Mouse (Mus musculus): ENCODE measurements around the gene Apc2. TPM values are rescaled to one million over a fixed set of nuclear protein-coding genes. Genes with fewer than 3 reads are reported as not detected.

Gene Apc2
- polyA plus RNA-seq, 1 experiment from 2014 or later: 1.5 TPM

DNA sequence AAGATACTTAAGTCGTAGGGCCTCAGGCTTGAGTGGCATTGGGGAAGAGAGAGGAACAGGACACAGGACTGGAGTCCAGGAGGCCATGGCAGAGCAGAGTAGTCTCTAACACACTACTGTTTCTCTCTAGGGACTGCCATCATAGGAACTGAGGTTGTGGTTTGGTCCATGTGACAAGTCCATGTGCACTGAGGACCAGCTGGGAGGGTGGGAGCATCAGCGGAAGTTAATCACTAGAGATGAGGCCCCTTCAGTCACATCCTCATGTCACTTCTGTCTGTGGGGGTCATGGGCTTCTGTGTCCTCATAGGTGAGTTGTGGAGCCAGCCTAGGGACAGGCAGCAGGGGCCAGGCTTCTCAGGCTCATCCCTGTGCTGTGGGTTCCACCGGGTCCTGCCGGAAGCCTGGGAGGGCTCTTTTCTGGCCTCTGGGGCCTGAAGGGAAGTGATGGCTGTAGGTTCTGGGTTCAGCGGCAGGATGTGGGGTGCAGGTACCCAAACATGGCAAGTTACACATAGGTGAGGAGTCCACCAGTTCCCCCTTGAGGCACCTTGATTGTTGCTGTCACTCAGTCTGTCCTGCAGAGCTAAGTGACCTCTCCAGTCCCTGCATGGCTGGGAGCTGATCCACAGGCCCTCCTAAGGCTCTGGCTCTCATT lies 24.5 kb upstream of the Apc2 start:
- no peak overlapping the region for H3K4me3 ChIP-seq (ENCODE audit: low read length)
- peaks cover 16% of the 10 kb centered on the region; the same call in 1 of the 2 replicates for H3K36me3 ChIP-seq (ENCODE audit: control insufficient read depth, insufficient read depth)
- ATAC-seq (replicated peaks; ENCODE audit: extremely low read depth, insufficient read depth, low FRiP score): no peak
- H3K27me3 ChIP-seq (ENCODE audit: control insufficient read depth, insufficient read depth, low read length): no peaks in the 10 kb centered on the region
- H3K4me2 ChIP-seq (ENCODE audit: low read depth, low read length): no peak overlapping the region
- peak overlapping the region; percentile 52; the same call in 1 of the 2 replicates for H3K27ac ChIP-seq (ENCODE audit: low read length)
- 77% methylated on average over 5 of the region's 5 CpGs for WGBS
- H3K9me3 ChIP-seq (replicated peaks; ENCODE audit: control insufficient read depth, low read length): no peaks in the 10 kb centered on the region
- H3K4me1 ChIP-seq (ENCODE audit: control insufficient read depth, insufficient read depth, low read length): peaks cover 50% of the 10 kb centered on the region
- peak overlapping the region; percentile 31; the same call in 1 of the 2 replicates for H3K9ac ChIP-seq (ENCODE audit: low read length)

DNA sequence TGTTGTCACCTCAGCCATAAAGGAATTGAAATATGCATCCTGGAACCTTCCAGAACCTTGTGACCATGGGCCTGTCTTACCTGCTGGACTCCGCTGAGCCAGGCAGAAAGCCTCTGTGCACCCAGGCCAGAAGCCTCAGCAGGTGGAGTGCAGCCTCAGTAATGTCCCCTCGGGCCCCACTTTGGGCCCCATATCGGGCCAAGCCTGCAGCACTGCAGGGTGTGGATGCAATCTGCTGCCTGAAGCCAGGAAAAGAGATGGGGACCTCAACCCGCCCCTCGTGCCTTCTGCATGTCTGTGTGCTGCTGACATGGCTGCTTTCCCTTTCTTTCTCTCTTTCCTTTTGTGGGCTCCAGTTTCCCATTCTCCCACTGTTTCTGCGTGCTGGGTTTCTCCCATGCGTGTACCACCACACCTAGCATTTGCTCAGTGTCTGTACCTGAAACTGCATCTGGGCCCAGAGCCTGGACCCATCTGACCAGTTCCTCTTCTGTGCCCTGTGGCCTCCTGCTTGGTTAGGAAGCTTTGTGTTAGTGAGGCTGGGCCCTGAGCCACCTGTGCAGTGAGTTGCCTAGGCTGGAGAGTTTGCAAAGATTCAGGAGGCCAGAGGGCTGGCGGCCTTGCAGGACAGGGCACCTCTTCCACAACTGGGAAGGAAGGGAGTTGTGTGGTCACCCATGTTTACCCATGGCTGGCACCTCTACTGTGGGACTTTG lies 23.7 kb upstream of the Apc2 start:
- no peak overlapping the region for H3K4me3 ChIP-seq (ENCODE audit: low read length)
- peaks cover 43% of the 10 kb centered on the region for H3K4me1 ChIP-seq (ENCODE audit: control insufficient read depth, insufficient read depth, low read length)
- no peak overlapping the region for H3K9ac ChIP-seq (ENCODE audit: low read length)
- H3K27ac ChIP-seq (ENCODE audit: low read length): no peak overlapping the region
- 87% methylated on average over 8 of the region's 8 CpGs for WGBS
- no peaks in the 10 kb centered on the region for H3K27me3 ChIP-seq (ENCODE audit: control insufficient read depth, insufficient read depth, low read length)
- H3K9me3 ChIP-seq (replicated peaks; ENCODE audit: control insufficient read depth, low read length): no peaks in the 10 kb centered on the region
- peaks cover 20% of the 10 kb centered on the region; the same call in 1 of the 2 replicates for H3K36me3 ChIP-seq (ENCODE audit: control insufficient read depth, insufficient read depth)
- ATAC-seq (replicated peaks; ENCODE audit: extremely low read depth, insufficient read depth, low FRiP score): no peak
- H3K4me2 ChIP-seq (ENCODE audit: low read depth, low read length): no peak overlapping the region

DNA sequence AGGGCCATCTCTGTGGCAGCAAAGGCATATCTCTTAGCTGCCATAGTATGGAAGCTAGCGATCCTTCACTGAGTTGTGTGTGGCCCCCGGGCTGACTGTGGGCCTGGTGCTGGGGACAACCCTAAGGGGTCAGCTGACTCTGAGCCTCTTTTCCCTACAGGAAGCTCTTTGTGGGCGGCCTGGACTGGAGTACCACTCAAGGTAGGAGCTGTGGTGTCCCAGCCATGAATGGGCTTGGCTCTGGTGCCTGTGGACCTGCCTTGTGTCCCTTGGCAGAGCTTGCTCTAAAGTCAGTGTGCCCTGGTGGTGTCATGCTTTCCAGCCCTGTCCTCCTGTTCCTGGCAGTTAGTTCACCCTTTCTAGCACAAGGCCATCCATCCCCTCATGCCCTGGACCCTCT lies 21.9 kb upstream of the Apc2 start:
- ATAC-seq (replicated peaks; ENCODE audit: extremely low read depth, insufficient read depth, low FRiP score): no peak
- Histone ChIP-seq H3K27me3 (ENCODE audit: control insufficient read depth, insufficient read depth, low read length) (no peaks in the 10 kb centered on the region), H3K4me2 (ENCODE audit: low read depth, low read length) (no peak overlapping the region), H3K4me1 (ENCODE audit: control insufficient read depth, insufficient read depth, low read length) (peaks cover 29% of the 10 kb centered on the region), H3K27ac (ENCODE audit: low read length) (no peak overlapping the region), H3K36me3 (ENCODE audit: control insufficient read depth, insufficient read depth) (peaks cover 38% of the 10 kb centered on the region), H3K9ac (ENCODE audit: low read length) (no peak overlapping the region), H3K4me3 (ENCODE audit: low read length) (no peak overlapping the region), H3K9me3 (replicated peaks; ENCODE audit: control insufficient read depth, low read length) (no peaks in the 10 kb centered on the region)
- WGBS: 81% methylated on average over 3 of the region's 3 CpGs

DNA sequence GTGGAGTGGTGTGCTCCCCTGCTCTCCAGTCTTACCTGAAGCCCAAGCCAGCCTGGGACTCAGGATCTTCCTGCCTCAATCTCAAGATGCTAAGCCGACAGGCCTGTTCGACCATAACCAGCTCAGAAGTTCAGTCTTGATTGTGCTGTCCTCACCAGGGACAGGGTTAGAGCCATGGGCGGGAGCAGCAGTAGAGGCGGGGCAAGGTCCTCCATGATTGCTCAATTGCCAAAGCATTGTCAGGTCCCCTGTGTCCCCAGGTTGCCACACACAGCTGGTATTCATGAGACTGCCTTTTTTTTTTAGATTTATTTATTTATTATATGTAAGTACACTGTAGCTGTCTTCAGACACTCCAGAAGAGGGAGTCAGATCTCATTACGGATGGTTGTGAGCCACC lies 19.5 kb upstream of the Apc2 start:
- H3K27me3 ChIP-seq (ENCODE audit: control insufficient read depth, insufficient read depth, low read length): no peaks in the 10 kb centered on the region
- H3K4me2 ChIP-seq (ENCODE audit: low read depth, low read length): no peak overlapping the region
- H3K27ac ChIP-seq (ENCODE audit: low read length): no peak overlapping the region
- H3K36me3 ChIP-seq (ENCODE audit: control insufficient read depth, insufficient read depth): peaks cover 57% of the 10 kb centered on the region
- ATAC-seq (replicated peaks; ENCODE audit: extremely low read depth, insufficient read depth, low FRiP score): no peak
- no peak overlapping the region for H3K9ac ChIP-seq (ENCODE audit: low read length)
- H3K4me3 ChIP-seq (ENCODE audit: low read length): no peak overlapping the region
- WGBS: 91% methylated on average over 5 of the region's 5 CpGs
- peaks cover 17% of the 10 kb centered on the region for H3K4me1 ChIP-seq (ENCODE audit: control insufficient read depth, insufficient read depth, low read length)
- H3K9me3 ChIP-seq (replicated peaks; ENCODE audit: control insufficient read depth, low read length): no peaks in the 10 kb centered on the region

DNA sequence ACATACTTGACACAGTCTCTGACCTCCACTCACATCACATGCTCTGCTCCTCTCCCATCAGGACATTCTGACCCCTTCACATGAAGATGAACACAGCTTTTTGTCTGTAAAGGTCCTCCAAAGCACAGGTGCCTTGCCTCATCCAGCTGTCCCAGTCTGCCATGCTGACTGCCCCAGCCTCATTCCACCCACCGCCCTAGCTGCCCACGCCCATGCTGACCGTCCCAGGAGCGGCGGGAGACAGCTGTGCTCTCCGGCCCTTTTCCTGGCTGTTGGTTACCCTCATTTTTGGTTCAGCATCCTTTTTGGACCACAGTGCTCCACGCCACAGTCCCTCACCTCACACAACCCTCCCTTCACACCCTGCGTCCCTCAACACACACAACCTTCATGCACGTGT lies 17.4 kb upstream of the Apc2 start:
- H3K9ac ChIP-seq (ENCODE audit: low read length): no peak overlapping the region
- 88% methylated on average over 9 of the region's 9 CpGs for WGBS
- no peak overlapping the region for H3K27ac ChIP-seq (ENCODE audit: low read length)
- no peaks in the 10 kb centered on the region for H3K9me3 ChIP-seq (replicated peaks; ENCODE audit: control insufficient read depth, low read length)
- no peaks in the 10 kb centered on the region for H3K27me3 ChIP-seq (ENCODE audit: control insufficient read depth, insufficient read depth, low read length)
- peaks cover 22% of the 10 kb centered on the region for H3K4me1 ChIP-seq (ENCODE audit: control insufficient read depth, insufficient read depth, low read length)
- no peak for ATAC-seq (replicated peaks; ENCODE audit: extremely low read depth, insufficient read depth, low FRiP score)
- H3K4me3 ChIP-seq (ENCODE audit: low read length): no peak overlapping the region
- H3K4me2 ChIP-seq (ENCODE audit: low read depth, low read length): no peak overlapping the region
- H3K36me3 ChIP-seq (ENCODE audit: control insufficient read depth, insufficient read depth): peaks cover 63% of the 10 kb centered on the region

DNA sequence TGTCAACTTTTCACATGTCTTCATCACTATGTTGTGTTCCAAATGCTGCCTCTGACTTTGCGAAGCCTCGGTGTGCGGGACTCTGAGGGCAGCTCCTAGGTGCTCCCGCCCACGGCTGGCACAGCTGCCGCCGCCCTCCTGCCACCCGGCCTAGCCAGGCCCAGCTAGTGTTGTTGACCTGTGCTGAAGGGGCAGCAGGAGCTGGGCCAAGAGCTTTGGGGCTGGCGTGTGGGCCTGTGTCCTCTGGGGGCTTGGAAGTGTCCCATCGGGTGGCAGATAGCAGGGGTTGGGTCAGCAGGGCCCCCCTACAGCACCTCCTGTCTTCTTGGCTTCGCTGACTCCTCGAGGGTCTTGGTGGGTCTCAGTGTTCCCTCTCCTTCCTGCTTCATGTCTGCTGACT lies 16.5 kb upstream of the Apc2 start:
- no peak for ATAC-seq (replicated peaks; ENCODE audit: extremely low read depth, insufficient read depth, low FRiP score)
- no peak overlapping the region for H3K9ac ChIP-seq (ENCODE audit: low read length)
- H3K36me3 ChIP-seq (ENCODE audit: control insufficient read depth, insufficient read depth): peaks cover 71% of the 10 kb centered on the region
- H3K4me2 ChIP-seq (ENCODE audit: low read depth, low read length): no peak overlapping the region
- no peaks in the 10 kb centered on the region for H3K27me3 ChIP-seq (ENCODE audit: control insufficient read depth, insufficient read depth, low read length)
- H3K4me3 ChIP-seq (ENCODE audit: low read length): no peak overlapping the region
- no peak overlapping the region for H3K27ac ChIP-seq (ENCODE audit: low read length)
- H3K4me1 ChIP-seq (ENCODE audit: control insufficient read depth, insufficient read depth, low read length): peaks cover 22% of the 10 kb centered on the region
- WGBS: 91% methylated on average over 12 of the region's 12 CpGs
- H3K9me3 ChIP-seq (replicated peaks; ENCODE audit: control insufficient read depth, low read length): no peaks in the 10 kb centered on the region

DNA sequence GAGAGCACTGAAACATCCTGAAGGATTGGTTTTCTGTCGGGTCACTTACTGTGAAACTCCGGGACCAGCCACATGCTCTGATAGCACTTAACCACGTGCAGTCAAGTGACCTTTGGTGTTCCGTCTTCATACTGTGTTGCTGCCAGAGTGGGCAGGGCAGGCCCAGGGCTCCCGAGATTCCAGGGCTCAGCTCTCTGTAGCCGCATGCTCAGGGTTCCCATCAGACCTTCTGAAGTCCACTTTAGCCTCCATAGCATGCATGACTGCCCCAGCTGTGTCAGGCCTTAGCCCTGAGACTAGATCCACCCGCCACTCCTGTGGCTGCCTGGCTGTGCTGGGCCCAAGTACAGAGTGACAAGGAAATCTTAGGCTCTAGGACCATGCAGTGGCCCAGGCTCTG lies 14.5 kb upstream of the Apc2 start:
- H3K9ac ChIP-seq (ENCODE audit: low read length): peak overlapping the region; percentile 58
- H3K27me3 ChIP-seq (ENCODE audit: control insufficient read depth, insufficient read depth, low read length): no peaks in the 10 kb centered on the region
- peak overlapping the region; percentile 80 for H3K27ac ChIP-seq (ENCODE audit: low read length)
- WGBS: 47% methylated on average over 7 of the region's 7 CpGs
- peak; percentile 51; the same call in 1 of the 2 replicates for ATAC-seq (replicated peaks; ENCODE audit: extremely low read depth, insufficient read depth, low FRiP score)
- peaks cover 22% of the 10 kb centered on the region for H3K4me1 ChIP-seq (ENCODE audit: control insufficient read depth, insufficient read depth, low read length)
- H3K36me3 ChIP-seq (ENCODE audit: control insufficient read depth, insufficient read depth): peaks cover 72% of the 10 kb centered on the region
- H3K9me3 ChIP-seq (replicated peaks; ENCODE audit: control insufficient read depth, low read length): no peaks in the 10 kb centered on the region
- no peak overlapping the region for H3K4me3 ChIP-seq (ENCODE audit: low read length)
- H3K4me2 ChIP-seq (ENCODE audit: low read depth, low read length): no peak overlapping the region

DNA sequence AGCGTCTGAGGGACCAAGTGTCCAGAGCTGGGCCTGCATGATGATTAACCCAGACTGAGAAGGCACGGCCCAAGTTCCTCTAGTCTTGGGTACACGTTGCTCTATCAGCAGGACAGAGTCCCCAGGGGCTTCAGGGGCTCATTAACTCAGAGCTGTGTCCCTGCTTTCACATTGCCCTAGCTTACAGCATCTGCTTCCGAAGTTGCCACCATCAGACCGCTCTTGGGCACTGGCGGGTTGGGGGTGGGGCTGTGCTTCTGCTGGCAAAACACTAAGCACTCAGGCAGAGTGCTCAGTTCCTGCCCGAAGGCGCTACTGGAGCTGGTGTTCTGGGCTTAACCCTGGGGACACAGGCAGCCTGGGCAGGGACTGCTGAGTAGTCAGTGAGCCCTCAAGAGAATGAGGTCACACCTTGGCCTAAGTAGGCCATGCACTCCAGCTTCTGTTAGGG lies 13.8 kb upstream of the Apc2 start:
- no peaks in the 10 kb centered on the region for H3K9me3 ChIP-seq (replicated peaks; ENCODE audit: control insufficient read depth, low read length)
- no peak; the same call in 1 of the 2 replicates for ATAC-seq (replicated peaks; ENCODE audit: extremely low read depth, insufficient read depth, low FRiP score)
- H3K27me3 ChIP-seq (ENCODE audit: control insufficient read depth, insufficient read depth, low read length): no peaks in the 10 kb centered on the region
- peaks cover 22% of the 10 kb centered on the region for H3K4me1 ChIP-seq (ENCODE audit: control insufficient read depth, insufficient read depth, low read length)
- peak overlapping the region; percentile 80 for H3K27ac ChIP-seq (ENCODE audit: low read length)
- H3K4me2 ChIP-seq (ENCODE audit: low read depth, low read length): no peak overlapping the region
- no peak overlapping the region for H3K4me3 ChIP-seq (ENCODE audit: low read length)
- 55% methylated on average over 8 of the region's 8 CpGs for WGBS
- peak overlapping the region; percentile 58 for H3K9ac ChIP-seq (ENCODE audit: low read length)
- H3K36me3 ChIP-seq (ENCODE audit: control insufficient read depth, insufficient read depth): peaks cover 75% of the 10 kb centered on the region
